Mouse (Mus musculus): ENCODE results near the gene Ing5.

GRCm38 (mm10) chr1:93825771-93826539 is 22.2 kb downstream of the Ing5 start:
- no peak for TF ChIP-seq CTCF (conservative IDR thresholded peaks at IDR 0.05; ENCODE audit: insufficient read depth, insufficient read length, low read depth, low read length)
- no peak for TF ChIP-seq POLR2A (IDR thresholded peaks at IDR 0.05; ENCODE audit: low read depth, low read length)

Data from kidney, adult 2 months (tissue).